Mouse (Mus musculus) v-Abl transformed pro-B cells (cell line): ENCODE data around the gene Glt8d2.

Experiments
- in situ Hi-C, 2 experiments: fragments of 400-800 bp; cut with MboI; formaldehyde crosslinking; loops; one replicate each; pipeline ENCODE4 v1.15.1; 2025; ENCODE audit not compliant: unreplicated experiment in 2 of 2

Gene Glt8d2

GRCm38 (mm10) chr10:82652625-82653024 lies 37.8 kb downstream of the Glt8d2 start:
- in situ Hi-C loops: loop anchor here (25.0 kb wide), 1 partner anchor 560 kb away; no protein-coding TSS in a partner anchor

GRCm38 (mm10) chr10:82651221-82651620 lies 39.2 kb downstream of the Glt8d2 start:
- in situ Hi-C loops: loop anchor here (25.0 kb wide), 1 partner anchor 561 kb away; no protein-coding TSS in a partner anchor

- in situ Hi-C loops: loop anchor here in 1 of 2 experiments (10.0 to 25.0 kb wide), 2 partner anchors 937 to 1260 kb away; partner anchors contain the start of genes Dohh, Fzr1, Gm48551 and Gm48552
Observed at GRCm38 (mm10) chr10:82647205-82647811, 43.1 kb downstream of the Glt8d2 start.

- in situ Hi-C loops: loop anchor here in 1 of 2 experiments (10.0 to 25.0 kb wide), 2 partner anchors 939 to 1259 kb away; partner anchors contain the start of genes Dohh, Fzr1, Gm48551 and Gm48552
Observed at GRCm38 (mm10) chr10:82646083-82646482, 44.4 kb downstream of the Glt8d2 start.

GRCm38 (mm10) chr10:82641481-82641880 lies 49.0 kb downstream of the Glt8d2 start:
- in situ Hi-C loops: loop anchor here in 1 of 2 experiments (10.0 to 25.0 kb wide), 2 partner anchors 943 to 1254 kb away; partner anchors contain the start of genes Dohh, Fzr1, Gm48551 and Gm48552

- in situ Hi-C loops: loop anchor here in 1 of 2 experiments (10.0 to 25.0 kb wide), 2 partner anchors 906 to 1252 kb away; partner anchors contain the start of genes Dohh, Fzr1, Gm48551 and Gm48552
Observed at GRCm38 (mm10) chr10:82639032-82639698, 51.3 kb downstream of the Glt8d2 start.

GRCm38 (mm10) chr10:82636321-82636720 lies 54.1 kb downstream of the Glt8d2 start:
- in situ Hi-C loops: loop anchor here in 1 of 2 experiments (10.0 to 25.0 kb wide), 2 partner anchors 908 to 1249 kb away; partner anchors contain the start of genes Dohh, Fzr1, Gm48551 and Gm48552

GRCm38 (mm10) chr10:82634348-82634747 lies 56.1 kb downstream of the Glt8d2 start:
- in situ Hi-C loops: loop anchor here in 1 of 2 experiments (10.0 to 25.0 kb wide), 2 partner anchors 910 to 1247 kb away; partner anchors contain the start of genes Dohh, Fzr1, Gm48551 and Gm48552

GRCm38 (mm10) chr10:82632496-82633280 lies 57.8 kb downstream of the Glt8d2 start:
- in situ Hi-C loops: loop anchor here in 1 of 2 experiments (10.0 to 25.0 kb wide), 2 partner anchors 912 to 1245 kb away; partner anchors contain the start of genes Dohh, Fzr1, Gm48551 and Gm48552

- in situ Hi-C loops: loop anchor here in 1 of 2 experiments (10.0 to 25.0 kb wide), 2 partner anchors 914 to 1244 kb away; partner anchors contain the start of genes Dohh, Fzr1, Gm48551 and Gm48552
Observed at GRCm38 (mm10) chr10:82631133-82631532, 59.3 kb downstream of the Glt8d2 start.

GRCm38 (mm10) chr10:82630497-82630896 lies 60.0 kb downstream of the Glt8d2 start:
- in situ Hi-C loops: loop anchor here in 1 of 2 experiments (10.0 to 25.0 kb wide), 2 partner anchors 914 to 1243 kb away; partner anchors contain the start of genes Dohh, Fzr1, Gm48551 and Gm48552

GRCm38 (mm10) chr10:82629586-82630255 lies 60.7 kb downstream of the Glt8d2 start, which contains the start of gene Tdg:
Gene Tdg, plus strand, starts transcription at chr10:82629828.
- in situ Hi-C loops: loop anchor here (5.0 to 25.0 kb wide), 3 partner anchors 68 to 1242 kb away; partner anchors contain the start of genes Dohh (in 1 of the 2), Fzr1 (in 1 of the 2), Gm48551 (in 1 of the 2) and Gm48552 (in 1 of the 2)

- in situ Hi-C loops: loop anchor here (5.0 to 25.0 kb wide), 2 partner anchors 68 to 1242 kb away; partner anchors contain the start of genes Dohh (in 1 of the 2), Fzr1 (in 1 of the 2), Gm48551 (in 1 of the 2) and Gm48552 (in 1 of the 2)
Observed at GRCm38 (mm10) chr10:82629111-82629585, 61.3 kb downstream of the Glt8d2 start.

GRCm38 (mm10) chr10:82623553-82623932 lies 66.9 kb downstream of the Glt8d2 start:
- in situ Hi-C loops: loop anchor here in 1 of 2 experiments (25.0 kb wide), 1 partner anchor 986 kb away; the partner anchor contains the start of genes Ankrd24, Gm10778 and Sirt6

- in situ Hi-C loops: loop anchor here in 1 of 2 experiments (25.0 kb wide), 1 partner anchor 986 kb away; the partner anchor contains the start of genes Ankrd24, Gm10778 and Sirt6
Observed at GRCm38 (mm10) chr10:82622671-82623552, 67.5 kb downstream of the Glt8d2 start, which contains the start of gene 1190007I07Rik. Gene 1190007I07Rik, minus strand, starts transcription at chr10:82623228.

GRCm38 (mm10) chr10:82622235-82622634 lies 68.2 kb downstream of the Glt8d2 start:
- in situ Hi-C loops: loop anchor here in 1 of 2 experiments (25.0 kb wide), 1 partner anchor 985 kb away; the partner anchor contains the start of genes Ankrd24, Gm10778 and Sirt6
